Mouse (Mus musculus) C2C12 (cell line): ENCODE measurements at regions not wholly inside any gene's neighbourhood (a gene's known extent, or its start where the extent isn't known, plus 50 kb on each side); places are given as distances from the start of the nearest gene placed in this dataset.

Experiments
- H3K27me3 ChIP-seq: one replicate; pipeline ENCODE4 v1.6.1; 2011; ENCODE audit not compliant: control insufficient read depth, insufficient read depth, insufficient read length
- H3K36me3 ChIP-seq: one replicate; pipeline ENCODE4 v1.6.1; 2011; ENCODE audit not compliant: control insufficient read depth, insufficient read depth
- H3K4me3 ChIP-seq: one replicate; pipeline ENCODE4 v1.5.1; 2011; ENCODE audit warnings: mild to moderate bottlenecking, control low read depth; ENCODE audit not compliant: poor library complexity, insufficient read depth, severe bottlenecking
- H3K79me2 ChIP-seq: one replicate; pipeline ENCODE4 v1.6.1; 2011; ENCODE audit not compliant: control insufficient read depth, insufficient read depth
- H3K79me3 ChIP-seq: one replicate; pipeline ENCODE4 v1.6.1; 2011; ENCODE audit warnings: low read depth, control low read depth
- H3ac ChIP-seq: one replicate; pipeline ENCODE3; 2011; ENCODE audit warnings: low read depth; ENCODE audit not compliant: control insufficient read depth, insufficient read length
- CEBPB ChIP-seq: IDR thresholded peaks from one replicate; pipeline ENCODE4 v1.6.1; 2011; ENCODE audit warnings: low read depth, mild to moderate bottlenecking, control low read depth, moderate library complexity
- CTCF ChIP-seq: IDR thresholded peaks from one replicate; pipeline ENCODE4 v1.5.1; 2011; ENCODE audit not compliant: control insufficient read depth, insufficient read depth, insufficient read length
- FOSL1 ChIP-seq: IDR thresholded peaks from one replicate; pipeline ENCODE4 v1.8.0; 2011; ENCODE audit warnings: mild to moderate bottlenecking, low read length; ENCODE audit not compliant: poor library complexity, insufficient read depth, severe bottlenecking
- MAX ChIP-seq: IDR thresholded peaks from one replicate; pipeline ENCODE4 v1.6.1; 2011; ENCODE audit warnings: mild to moderate bottlenecking, control low read depth
- MYOD1 ChIP-seq: IDR thresholded peaks from one replicate; pipeline ENCODE4 v1.6.1; 2011; ENCODE audit warnings: low read depth; ENCODE audit not compliant: control insufficient read depth, insufficient read length
- MYOG ChIP-seq: IDR thresholded peaks from one replicate; pipeline ENCODE4 v1.6.1; 2011; ENCODE audit not compliant: control insufficient read depth, insufficient read length; ENCODE audit errors: extremely low read depth
- USF1 ChIP-seq: IDR thresholded peaks from one replicate; pipeline ENCODE4 v1.6.1; 2011; ENCODE audit warnings: low read depth, mild to moderate bottlenecking, control low read depth, moderate library complexity

GRCm38 (mm10) chr2:70877333-70878080 lies 52.0 kb upstream of the Tlk1 start:
- Histone ChIP-seq H3K36me3 (no peaks in the 10 kb centered on the region), H3K4me3 (no peak overlapping the region), H3ac (no peak overlapping the region), H3K79me3 (no peaks in the 10 kb centered on the region), H3K79me2 (no peaks in the 10 kb centered on the region), H3K27me3 (peaks cover 5% of the 10 kb centered on the region)
- peak; percentile 23 for TF ChIP-seq CEBPB
- no peak for TF ChIP-seq MAX

- Histone ChIP-seq H3K36me3 (no peaks in the 10 kb centered on the region), H3K79me3 (no peaks in the 10 kb centered on the region), H3ac (no peak overlapping the region), H3K4me3 (no peak overlapping the region), H3K27me3 (peaks cover 13% of the 10 kb centered on the region), H3K79me2 (no peaks in the 10 kb centered on the region)
- TF ChIP-seq CTCF (no peak), MYOG (no peak), FOSL1 (no peak), CEBPB (no peak), USF1 (no peak), MAX (no peak), MYOD1 (no peak)
These were observed 50.7 kb upstream of the Tlk1 start for GRCm38 (mm10) chr2:70876251-70876650.
